Mouse (Mus musculus) kidney, adult 2 months (tissue): ENCODE data around the gene Gm29427.

Experiments
- CTCF ChIP-seq: fragments of 200-500 bp; conservative IDR thresholded peaks from 2 replicates; pipeline ENCODE4 v1.5.1; 2011; ENCODE audit warnings: low read depth, mild to moderate bottlenecking, control low read depth, low read length, moderate library complexity, mixed read lengths; ENCODE audit not compliant: insufficient read depth, insufficient read length
- POLR2A ChIP-seq: fragments of 200-500 bp; IDR thresholded peaks from one replicate; pipeline ENCODE4 v1.6.1; 2011; ENCODE audit warnings: low read depth, low read length, control low read depth

GRCm38 (mm10) chr1:130742201-130742600 lies 26.6 kb upstream of the Gm29427 start:
- TF ChIP-seq CTCF: no peak
- TF ChIP-seq POLR2A: no peak
